ENCODE assay signal across 27 mouse cellular contexts in the genomic region with DNA sequence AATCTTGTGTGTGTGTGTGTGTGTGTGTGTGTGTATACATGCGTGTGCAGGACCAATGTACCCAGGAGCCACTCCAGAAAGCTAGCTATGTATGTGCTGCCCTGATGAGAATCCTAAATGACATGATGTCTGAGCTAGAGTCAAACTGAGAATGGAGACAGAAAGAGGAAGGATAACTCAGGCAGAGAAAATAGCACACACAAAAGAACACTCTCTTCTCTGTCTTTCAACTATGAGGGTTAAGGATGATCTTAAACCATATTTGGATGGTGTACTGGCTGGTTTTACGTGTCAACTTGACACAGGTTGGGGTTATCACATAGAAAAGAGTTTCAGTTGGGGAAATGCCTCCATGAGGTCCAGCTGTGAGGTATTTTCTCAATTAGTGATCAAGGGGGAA. TPM values are rescaled to one million over a fixed set of nuclear protein-coding genes. Genes with fewer than 3 reads are reported as not detected.
DNase-seq lines count a peak whose midpoint lies in the region; ATAC-seq and TF ChIP-seq lines count a peak whose summit lies in the region.
"Had no signal": no experiment of that assay in that cellular context is flagged by ENCODE, and none has a peak within 500 bp of the region (broad histone marks: within the 10 kb centered on the region; RNA-seq: fewer than 3 reads in every experiment).

No protein-coding gene starts in this region.

- no peak overlapping the region for H3K4me3 ChIP-seq in liver, embryonic 12.5 days
- H3K4me3 ChIP-seq in liver, embryonic 11.5 days (ENCODE audit: low read depth, low read length): no peak overlapping the region
- peak overlapping the region; percentile 33 for H3K4me3 ChIP-seq in megakaryocyte, embryonic 14.5 days (replicated peaks)
- no peak overlapping the region for H3K4me3 ChIP-seq in MEL (ENCODE audit: control insufficient read depth in 1 of 2, insufficient read depth in 1 of 2, low read depth in 2 of 2, low read length in 2 of 2)
- H3K4me3 ChIP-seq: forebrain, embryonic 10.5 days; forebrain, embryonic 13.5 days; hindbrain, embryonic 10.5 days; hindbrain, embryonic 13.5 days had no signal

- 68% methylated on average over 2 of the region's 2 CpGs for WGBS in liver, embryonic 12.5 days (ENCODE audit: insufficient replicate concordance)
- WGBS in liver, embryonic 11.5 days: 64% methylated on average over 2 of the region's 2 CpGs

- H3K9ac ChIP-seq in liver, embryonic 12.5 days: no peak overlapping the region; the same call in 1 of the 2 replicates
- no peak overlapping the region for H3K9ac ChIP-seq in liver, embryonic 11.5 days (ENCODE audit: low read depth, low read length)
- no peak overlapping the region for H3K9ac ChIP-seq in MEL (ENCODE audit: control insufficient read depth, low read depth, low read length, poor library complexity, severe bottlenecking)
- H3K9ac ChIP-seq: forebrain, embryonic 13.5 days; hindbrain, embryonic 13.5 days had no signal

- peaks cover 4% of the 10 kb centered on the region; the same call in 1 of the 2 replicates for H3K27me3 ChIP-seq in liver, embryonic 12.5 days (replicated peaks)
- no peaks in the 10 kb centered on the region for H3K27me3 ChIP-seq in liver, embryonic 11.5 days (replicated peaks; ENCODE audit: control insufficient read depth, insufficient read depth, low read length)
- H3K27me3 ChIP-seq in megakaryocyte, embryonic 14.5 days (replicated peaks): no peaks in the 10 kb centered on the region
- no peaks in the 10 kb centered on the region for H3K27me3 ChIP-seq in MEL (ENCODE audit: control insufficient read depth in 1 of 2, insufficient read depth in 2 of 2, low read length in 2 of 2)
- H3K27me3 ChIP-seq: forebrain, embryonic 13.5 days; hindbrain, embryonic 13.5 days had no signal

- no peak for TF ChIP-seq EP300 in MEL (IDR thresholded peaks at IDR 0.05; ENCODE audit: low read depth in 1 of 2, low read length in 2 of 2)

- TF ChIP-seq POLR2A in MEL (IDR thresholded peaks at IDR 0.05; ENCODE audit: control insufficient read depth in 1 of 2, insufficient read depth in 1 of 2, low read depth in 1 of 2, low read length in 2 of 2, poor library complexity in 1 of 2): no peak

- no peak overlapping the region for H3K4me2 ChIP-seq in liver, embryonic 12.5 days
- no peak overlapping the region for H3K4me2 ChIP-seq in liver, embryonic 11.5 days
- H3K4me2 ChIP-seq: forebrain, embryonic 13.5 days; heart, embryonic 11.5 days; hindbrain, embryonic 13.5 days had no signal

- peak overlapping the region; percentile 40; the same call in 1 of the 2 replicates for H3K27ac ChIP-seq in liver, embryonic 12.5 days
- no peak overlapping the region for H3K27ac ChIP-seq in liver, embryonic 11.5 days (ENCODE audit: low read depth, low read length)
- H3K27ac ChIP-seq in MEL (ENCODE audit: control insufficient read depth, low read depth, low read length): no peak overlapping the region
- H3K27ac ChIP-seq: forebrain, embryonic 10.5 days; forebrain, embryonic 13.5 days; hindbrain, embryonic 10.5 days; hindbrain, embryonic 13.5 days had no signal

- TF ChIP-seq RAD21 in MEL (IDR thresholded peaks at IDR 0.05; ENCODE audit: low read depth, low read length): no peak

- no peak for ATAC-seq in liver, embryonic 12.5 days
- ATAC-seq in liver, embryonic 11.5 days (replicated peaks; ENCODE audit: low FRiP score): no peak
- ATAC-seq in megakaryocyte, adult 5-6 weeks (ENCODE audit: poor library complexity, severe bottlenecking): no peak
- ATAC-seq: forebrain, embryonic 13.5 days; forebrain, embryonic 16.5 days; hindbrain, embryonic 16.5 days had no signal

- H3K79me2 ChIP-seq in MEL (ENCODE audit: control insufficient read depth, insufficient read depth, low read length, poor library complexity): peaks cover 25% of the 10 kb centered on the region

- no peak for DNase-seq in liver, embryonic 11.5 days (ENCODE audit: low spot score)
- peak; percentile 37 for DNase-seq in MEL (ENCODE audit: low read depth, low spot score)
- DNase-seq in embryo, embryonic 10 days (ENCODE audit: low spot score): no peak
- DNase-seq: adrenal gland, adult 2 months; adrenal gland, postnatal 14 days; cerebellum, adult 11-12 months; cerebellum, adult 8-10 months; cerebellum, postnatal 10 days; cerebellum, postnatal 36 days; gastrocnemius, postnatal 10 days; gastrocnemius, postnatal 36 days; heart, postnatal 36 days had no signal

- TF ChIP-seq CTCF in MEL (IDR thresholded peaks at IDR 0.05 in 2 of 3, conservative IDR thresholded peaks at IDR 0.05 in 1 of 3; ENCODE audit: control insufficient read depth in 1 of 3, insufficient read depth in 1 of 3, low read depth in 2 of 3, low read length in 3 of 3, poor library complexity in 1 of 3, severe bottlenecking in 1 of 3): no peak

- H3K4me1 ChIP-seq in liver, embryonic 12.5 days: peaks cover 72% of the 10 kb centered on the region
- H3K4me1 ChIP-seq in liver, embryonic 11.5 days (replicated peaks; ENCODE audit: control insufficient read depth, insufficient read depth, low read length): peaks cover 23% of the 10 kb centered on the region
- H3K4me1 ChIP-seq in megakaryocyte, embryonic 14.5 days: peaks cover 78% of the 10 kb centered on the region
- peaks cover 29 to 38% of the 10 kb centered on the region in 2 experiments for H3K4me1 ChIP-seq in MEL (ENCODE audit: control insufficient read depth in 1 of 2, insufficient read depth in 2 of 2, low read length in 2 of 2)

- H3K9me3 ChIP-seq in liver, embryonic 12.5 days (replicated peaks): no peaks in the 10 kb centered on the region
- no peaks in the 10 kb centered on the region for H3K9me3 ChIP-seq in liver, embryonic 11.5 days (ENCODE audit: control insufficient read depth, low read length)
- no peaks in the 10 kb centered on the region for H3K9me3 ChIP-seq in megakaryocyte, embryonic 14.5 days
- H3K9me3 ChIP-seq in MEL (replicated peaks; ENCODE audit: insufficient read depth, low read length): no peaks in the 10 kb centered on the region
- H3K9me3 ChIP-seq: forebrain, embryonic 10.5 days; forebrain, embryonic 13.5 days; G1E; hindbrain, embryonic 10.5 days; hindbrain, embryonic 13.5 days had no signal

- H3K36me3 ChIP-seq in liver, embryonic 12.5 days: peaks cover 12% of the 10 kb centered on the region
- H3K36me3 ChIP-seq in liver, embryonic 11.5 days (ENCODE audit: control insufficient read depth, insufficient read depth, low read length): no peaks in the 10 kb centered on the region
- H3K36me3 ChIP-seq in megakaryocyte, embryonic 14.5 days (replicated peaks; ENCODE audit: low read length): peaks cover 13% of the 10 kb centered on the region
- H3K36me3 ChIP-seq in MEL (ENCODE audit: control insufficient read depth in 1 of 2, insufficient read depth in 2 of 2, low read length in 2 of 2): peaks cover 6 to 50% of the 10 kb centered on the region in 2 experiments
- H3K36me3 ChIP-seq: hindbrain, embryonic 13.5 days had no signal

TF ChIP-seq in MEL, 35 proteins besides CTCF, POLR2A, EP300 and RAD21 (continues in another document):
- TF ChIP-seq POLR2AphosphoS2 (IDR thresholded peaks at IDR 0.05; ENCODE audit: low read length): no peak
- no peak for TF ChIP-seq SMC3 (IDR thresholded peaks at IDR 0.05; ENCODE audit: low read depth, low read length)
- TF ChIP-seq CHD1 (IDR thresholded peaks at IDR 0.05; ENCODE audit: low read depth, low read length): no peak
- no peak for TF ChIP-seq NELFE (IDR thresholded peaks at IDR 0.05; ENCODE audit: low read depth, low read length)
- no peak for TF ChIP-seq ZNF384 (IDR thresholded peaks at IDR 0.05; ENCODE audit: low read depth, low read length)
- TF ChIP-seq MXI1 (IDR thresholded peaks at IDR 0.05; ENCODE audit: low read depth, low read length): no peak
- TF ChIP-seq HCFC1 (IDR thresholded peaks at IDR 0.05; ENCODE audit: low read depth, low read length): no peak
- TF ChIP-seq TAL1 (IDR thresholded peaks at IDR 0.05; ENCODE audit: low read length): no peak
- TF ChIP-seq JUND (IDR thresholded peaks at IDR 0.05; ENCODE audit: low read depth, low read length): no peak
- no peak for TF ChIP-seq ETS1 (IDR thresholded peaks at IDR 0.05; ENCODE audit: low read depth, low read length)
- TF ChIP-seq ELF1 (IDR thresholded peaks at IDR 0.05; ENCODE audit: low read depth, low read length): no peak
- TF ChIP-seq NRF1 (IDR thresholded peaks at IDR 0.05; ENCODE audit: insufficient read depth, low read depth, low read length, poor library complexity, severe bottlenecking): no peak
- no peak for TF ChIP-seq MAZ (IDR thresholded peaks at IDR 0.05; ENCODE audit: low read depth, low read length)

RNA-seq across cellular contexts. Expression of a gene that starts 3.1 kb away (rescaled TPM):
- 14.5 and 15.6 TPM in 2 replicates for polyA plus RNA-seq in liver, embryonic 12.5 days (2016; fragmentation: Nextera tagmentation; extraction: Ambion mirVana)
- 2.1 and 2.4 TPM in 2 replicates for polyA plus RNA-seq in liver, embryonic 11.5 days (2014; fragmentation: Nextera tagmentation; extraction: Ambion mirVana)
- 1.4 TPM in 1 of 2 replicates, not detected in the other for polyA plus RNA-seq in megakaryocyte, embryonic 14.5 days (2012; ENCODE audit: insufficient read depth, low replicate concordance)
- not detected in 2 replicates for total RNA-seq in megakaryocyte, adult 5-6 weeks (2015)
- total RNA-seq in megakaryocyte, adult 5-6 weeks (2017): 0.16 TPM in 1 of 2 replicates, not detected in the other
- total RNA-seq in MEL (2012; rRNA removed): 0.04 and 0.07 TPM in 2 replicates
- polyA plus RNA-seq in MEL (2012; ENCODE audit: insufficient read depth in 1 of 2, insufficient read length in 2 of 2, low read depth in 1 of 2, low replicate concordance in 2 of 2, missing spikeins in 1 of 2): under 1 TPM in 1 of 2 experiments, not detected in 1; 0.19 TPM
- total RNA-seq: adrenal gland, adult 2 months; gastrocnemius, adult 18-20 months; gastrocnemius, postnatal 36 days; granulocyte monocyte progenitor cell, adult 5-6 weeks; heart, adult 8-10 months had no signal
- polyA plus RNA-seq: adrenal gland, adult 2 months; cortical plate, adult 2 months; forebrain, embryonic 16.5 days; hindbrain, embryonic 16.5 days had no signal

RNA-seq across cellular contexts. Expression of a gene that starts 9.2 kb away (rescaled TPM):
- polyA plus RNA-seq in liver, embryonic 12.5 days (2016; fragmentation: Nextera tagmentation; extraction: Ambion mirVana): 32.8 and 33.4 TPM in 2 replicates
- 52.2 and 56.3 TPM in 2 replicates for polyA plus RNA-seq in liver, embryonic 11.5 days (2014; fragmentation: Nextera tagmentation; extraction: Ambion mirVana)
- 3.7 and 13.6 TPM in 2 replicates for polyA plus RNA-seq in megakaryocyte, embryonic 14.5 days (2012; ENCODE audit: insufficient read depth, low replicate concordance)
- 53.7 and 58.1 TPM in 2 replicates for total RNA-seq in megakaryocyte, adult 5-6 weeks (2015)
- total RNA-seq in megakaryocyte, adult 5-6 weeks (2017): 52.4 and 59.6 TPM in 2 replicates
- total RNA-seq in MEL (2012; rRNA removed): 60.6 and 63.4 TPM in 2 replicates
- 100 to 1,000 TPM in 1 of 2 experiments, 10 to 100 TPM in 1; 68.9 to 165 TPM for polyA plus RNA-seq in MEL (2012; ENCODE audit: insufficient read depth in 1 of 2, insufficient read length in 2 of 2, low read depth in 1 of 2, low replicate concordance in 2 of 2, missing spikeins in 1 of 2)

RNA-seq across cellular contexts. Expression of a gene that starts 12.8 kb away (rescaled TPM):
- polyA plus RNA-seq in liver, embryonic 12.5 days (2016; fragmentation: Nextera tagmentation; extraction: Ambion mirVana): 8.2 and 8.3 TPM in 2 replicates
- polyA plus RNA-seq in liver, embryonic 11.5 days (2014; fragmentation: Nextera tagmentation; extraction: Ambion mirVana): 12.4 and 13.7 TPM in 2 replicates
- polyA plus RNA-seq in megakaryocyte, embryonic 14.5 days (2012; ENCODE audit: insufficient read depth, low replicate concordance): 2.2 and 9.8 TPM in 2 replicates
- 6.2 and 7.1 TPM in 2 replicates for total RNA-seq in megakaryocyte, adult 5-6 weeks (2015)
- total RNA-seq in megakaryocyte, adult 5-6 weeks (2017): 4.3 and 8.0 TPM in 2 replicates
- total RNA-seq in MEL (2012; rRNA removed): 8.2 and 8.4 TPM in 2 replicates
- polyA plus RNA-seq in MEL (2012; ENCODE audit: insufficient read depth in 1 of 2, insufficient read length in 2 of 2, low read depth in 1 of 2, low replicate concordance in 2 of 2, missing spikeins in 1 of 2): 10 to 100 TPM in 1 of 2 experiments, not detected in 1; 11.8 TPM
